Mouse (Mus musculus): ENCODE data around the gene Snx5. TPM values are rescaled to one million over a fixed set of nuclear protein-coding genes. Genes with fewer than 3 reads are reported as not detected.

Gene Snx5
- total RNA-seq (2021): 10 to 100 TPM; 37.3 to 46.2 TPM
- long read RNA-seq, experiment 1, transcript Snx5-202 (14 exons, 2,512 nt): minor isoform, 11 of 82 reads
- long read RNA-seq, experiment 1, transcript Snx5-201 (13 exons, 2,419 nt): major isoform, 50 of 82 reads
- long read RNA-seq, experiment 1, partial matches to known transcripts: 1 of 82 reads
- long read RNA-seq, experiment 1, other reads (novel, unspliced or antisense): 20 of 82 reads
- long read RNA-seq, experiment 2, transcript Snx5-201 (13 exons, 2,419 nt): major isoform, 75 of 115 reads
- long read RNA-seq, experiment 2, transcript Snx5-202 (14 exons, 2,512 nt): minor isoform, 17 of 115 reads
- long read RNA-seq, experiment 2, partial matches to known transcripts: 1 of 115 reads
- long read RNA-seq, experiment 2, other reads (novel, unspliced or antisense): 22 of 115 reads

DNA sequence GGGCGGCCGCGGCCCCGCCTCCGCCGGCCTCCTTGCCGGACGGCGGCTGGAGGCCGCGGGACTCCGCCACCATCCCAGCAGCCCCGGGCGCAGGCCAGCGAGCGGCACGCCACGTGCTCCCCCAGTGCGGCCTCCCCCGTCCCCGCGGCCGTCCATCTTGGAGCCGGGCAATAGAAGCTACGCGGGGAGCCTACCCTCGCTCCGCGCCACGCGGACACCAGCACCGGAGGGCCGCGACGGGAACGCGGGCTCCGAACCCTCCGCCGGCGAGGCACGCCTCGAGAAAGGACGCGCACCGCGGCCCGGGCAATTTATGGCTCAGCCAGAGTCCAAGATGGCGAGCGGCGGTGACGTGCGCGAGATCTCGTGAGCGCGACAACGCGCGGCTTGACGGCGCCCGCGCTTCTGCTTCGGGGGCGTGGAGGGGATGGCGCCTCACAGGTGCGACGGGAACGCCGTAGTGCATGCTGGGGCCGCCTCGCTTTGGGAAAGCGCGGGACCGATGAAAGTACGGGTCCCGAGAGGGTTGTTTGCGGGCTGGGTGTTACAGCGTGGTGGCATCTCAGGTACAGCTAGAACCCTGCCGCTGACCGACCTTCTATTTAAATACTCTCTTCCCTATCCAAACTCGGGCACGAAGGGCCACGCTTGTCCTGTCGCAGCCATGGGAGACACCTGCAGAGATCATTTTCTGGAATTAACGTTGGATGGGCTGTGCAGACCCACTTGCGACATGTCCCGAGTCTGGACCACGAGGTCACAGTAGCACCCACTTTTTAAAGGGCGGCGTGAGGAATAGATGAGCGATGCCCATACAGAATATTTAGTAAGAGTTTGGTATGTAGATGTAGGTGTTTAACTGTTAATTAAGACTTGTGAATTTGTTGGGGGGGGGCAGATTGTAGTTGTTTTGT is at the start of gene Snx5, which contains the start of gene Mgme1:
Snx5 (minus strand) TSS at position 400 of the 914 bp plus-strand sequence.
Mgme1 (plus strand) TSS at position 157 of the 914 bp plus-strand sequence.
- peak; percentile 83 to 92 for DNase-seq
- intact Hi-C loops (cut with DNase I): no loop called here

- intact Hi-C loops (cut with DNase I): no loop called here
- no peak for DNase-seq
Observed at GRCm38 (mm10) chr2:144311372-144311771, 40.7 kb upstream of the Snx5 start.

GRCm38 (mm10) chr2:144310273-144310672 is 39.6 kb upstream of the Snx5 start:
- intact Hi-C loops (cut with DNase I): no loop called here
- DNase-seq: no peak

DNA sequence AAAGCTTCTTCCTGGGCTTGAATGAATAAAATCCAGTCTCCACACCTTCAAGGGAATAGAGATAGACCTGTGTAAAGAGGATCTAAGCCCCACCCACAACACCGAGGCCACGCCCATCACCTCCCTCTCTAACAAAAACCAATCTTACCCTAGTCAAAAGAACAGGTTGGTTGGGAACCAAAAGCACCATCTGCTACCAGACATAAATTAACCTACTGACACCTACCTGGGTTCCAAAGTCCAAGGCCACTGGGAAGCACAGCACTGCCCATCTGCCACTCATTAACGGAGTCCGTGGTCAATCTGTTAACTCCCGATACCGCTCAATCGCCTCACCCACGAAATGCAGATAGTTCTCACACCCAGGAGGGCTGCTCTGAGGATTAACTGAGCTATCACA is 37.9 kb upstream of the Snx5 start:
- DNase-seq: no peak
- intact Hi-C loops (cut with DNase I): loop anchor here (5.0 kb wide), 1 partner anchor 144 kb away; no protein-coding TSS in a partner anchor

DNA sequence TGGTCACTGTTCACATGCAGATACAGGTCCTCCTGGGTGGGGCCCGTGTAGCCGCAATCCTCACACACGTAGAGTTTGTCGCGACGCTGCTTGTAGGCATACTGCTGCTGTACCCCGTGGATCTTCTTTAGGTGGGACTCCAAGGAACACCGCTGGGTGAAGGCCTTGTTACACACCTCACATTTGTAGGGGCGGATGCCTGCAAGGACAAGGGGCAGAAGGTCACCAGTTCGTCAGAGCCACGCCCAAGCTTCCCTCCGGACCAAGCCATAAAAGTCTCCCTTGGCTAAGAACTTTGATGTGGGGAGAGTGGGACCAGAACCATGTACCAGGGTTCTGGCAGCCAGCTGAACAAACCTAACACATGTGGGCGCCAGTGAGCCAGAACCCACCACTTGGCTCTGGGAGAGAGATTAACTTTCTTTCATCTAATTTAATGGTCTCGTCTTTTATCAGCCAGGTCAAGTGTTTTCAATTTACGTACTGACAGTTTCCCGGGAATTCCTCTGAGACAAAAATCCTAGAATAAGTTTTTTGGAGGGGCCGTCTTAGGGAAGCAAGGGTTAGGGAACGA is 35.1 kb upstream of the Snx5 start:
- intact Hi-C loops (cut with DNase I): loop anchor here (5.0 kb wide), 1 partner anchor 146 kb away; no protein-coding TSS in a partner anchor
- no peak for DNase-seq

DNA sequence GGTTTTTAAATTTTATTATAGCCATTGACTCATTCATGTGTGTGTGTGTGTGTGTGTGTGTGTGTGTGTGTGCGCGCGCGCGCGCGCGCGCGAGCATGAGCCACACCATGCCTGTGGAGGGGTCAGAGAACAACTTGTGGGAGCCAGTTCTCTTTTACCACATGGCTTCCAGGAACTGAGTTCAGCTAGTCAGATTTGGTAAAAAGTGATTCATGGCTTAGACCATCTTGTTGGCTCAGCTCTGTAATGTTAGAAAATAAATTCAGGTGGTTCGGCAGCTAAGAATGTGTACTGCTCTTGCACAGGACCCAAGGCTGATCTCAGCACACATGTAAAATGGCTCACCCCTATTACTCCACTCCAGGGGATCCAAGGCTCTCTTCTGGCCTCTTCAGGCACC is 30.4 kb upstream of the Snx5 start:
- no peak for DNase-seq
- intact Hi-C loops (cut with DNase I): no loop called here

DNA sequence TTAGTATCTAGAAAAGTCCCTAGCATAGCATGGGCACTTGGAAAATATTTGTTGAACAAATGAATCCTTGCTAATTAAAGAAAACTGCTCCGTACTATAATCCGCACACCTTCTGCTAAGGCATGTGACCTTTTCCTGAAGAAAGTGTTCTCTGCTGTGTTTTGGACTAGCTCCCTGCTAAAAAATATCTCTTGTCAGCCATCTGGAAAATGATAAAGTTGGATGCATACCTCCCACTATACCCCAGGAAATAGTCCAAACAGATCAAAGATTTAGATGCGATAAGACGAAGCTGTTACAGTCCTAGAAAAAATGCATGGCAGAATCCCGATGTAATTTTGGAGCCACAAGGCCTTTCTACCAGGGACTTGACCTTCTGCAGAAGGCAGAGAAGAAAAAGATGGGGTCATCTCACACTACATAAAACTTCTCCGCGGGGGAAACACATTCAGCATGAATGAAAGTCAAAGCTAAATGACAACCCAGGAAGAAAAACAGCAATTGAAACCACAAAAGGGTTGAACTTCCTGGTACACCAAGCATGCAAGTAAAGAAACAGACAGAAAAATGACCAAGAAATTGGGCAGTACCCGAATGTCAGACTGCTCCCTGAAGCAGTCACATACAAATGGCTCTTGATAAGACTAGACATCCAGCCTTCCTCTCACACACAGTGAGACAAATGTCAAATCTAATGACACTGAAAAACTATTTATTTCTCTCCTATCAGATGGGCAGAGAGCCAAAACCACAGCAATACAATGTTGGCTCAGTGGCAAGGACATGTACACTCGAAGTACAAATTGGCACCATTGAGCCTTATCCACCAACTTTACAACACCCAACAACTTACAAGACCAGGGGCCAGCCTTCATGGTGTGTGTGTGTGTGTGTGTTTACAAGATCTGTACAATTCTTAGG is 29.3 kb upstream of the Snx5 start:
- intact Hi-C loops (cut with DNase I): no loop called here
- no peak for DNase-seq

- DNase-seq: no peak
- intact Hi-C loops (cut with DNase I): no loop called here
Observed at GRCm38 (mm10) chr2:144295145-144295735, 24.5 kb upstream of the Snx5 start.

DNA sequence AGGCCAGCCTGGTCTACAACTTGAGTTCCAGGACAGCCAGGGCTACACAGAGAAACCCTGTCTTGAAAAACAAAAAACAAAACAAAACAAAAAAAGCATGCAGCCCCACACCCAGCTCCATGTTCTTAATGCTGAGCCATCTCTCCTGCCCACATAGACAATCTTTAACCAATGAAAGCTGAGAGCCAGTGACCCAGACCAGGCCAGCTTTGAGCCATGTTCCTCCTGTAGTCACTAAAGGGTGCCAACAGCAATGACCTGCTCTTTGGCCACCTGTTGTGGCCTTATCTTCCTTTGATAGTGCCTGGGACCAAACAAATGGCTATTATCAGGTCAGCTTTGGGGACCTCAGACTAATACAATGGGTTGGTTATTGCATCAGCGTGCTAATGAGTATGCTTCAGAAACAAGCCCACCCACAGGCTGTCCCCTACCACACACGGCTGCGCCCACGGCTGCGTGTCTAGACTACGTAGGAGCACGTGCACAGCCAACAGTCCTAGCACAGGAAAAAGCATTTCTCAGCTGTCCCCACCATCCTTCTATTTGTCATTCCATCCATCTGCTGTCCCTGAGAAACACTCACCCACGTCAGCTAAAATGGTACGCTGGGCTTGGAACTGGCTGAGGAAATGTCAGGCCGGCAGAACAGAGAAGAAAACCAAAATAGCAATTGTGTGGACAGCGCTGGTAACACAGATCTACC is 21.0 kb upstream of the Snx5 start:
- no peak for DNase-seq
- intact Hi-C loops (cut with DNase I): no loop called here

- intact Hi-C loops (cut with DNase I): no loop called here
Observed at GRCm38 (mm10) chr2:144290321-144290720, 19.6 kb upstream of the Snx5 start.

GRCm38 (mm10) chr2:144281417-144281816 is 10.7 kb upstream of the Snx5 start:
- DNase-seq: no peak
- intact Hi-C loops (cut with DNase I): no loop called here

More at GRCm38 (mm10) chr2:144290321-144290720, 19.6 kb upstream of the Snx5 start:
- DNase-seq: no peak

- no peak for DNase-seq
Observed at GRCm38 (mm10) chr2:144280568-144280967, 9.9 kb upstream of the Snx5 start.

GRCm38 (mm10) chr2:144279742-144280141 is 9.0 kb upstream of the Snx5 start:
- intact Hi-C loops (cut with DNase I): no loop called here

More at GRCm38 (mm10) chr2:144280568-144280967, 9.9 kb upstream of the Snx5 start:
- intact Hi-C loops (cut with DNase I): no loop called here

GRCm38 (mm10) chr2:144276885-144277284 is 6.2 kb upstream of the Snx5 start:
- DNase-seq: no peak
- intact Hi-C loops (cut with DNase I): no loop called here

More at GRCm38 (mm10) chr2:144279742-144280141, 9.0 kb upstream of the Snx5 start:
- no peak for DNase-seq

DNA sequence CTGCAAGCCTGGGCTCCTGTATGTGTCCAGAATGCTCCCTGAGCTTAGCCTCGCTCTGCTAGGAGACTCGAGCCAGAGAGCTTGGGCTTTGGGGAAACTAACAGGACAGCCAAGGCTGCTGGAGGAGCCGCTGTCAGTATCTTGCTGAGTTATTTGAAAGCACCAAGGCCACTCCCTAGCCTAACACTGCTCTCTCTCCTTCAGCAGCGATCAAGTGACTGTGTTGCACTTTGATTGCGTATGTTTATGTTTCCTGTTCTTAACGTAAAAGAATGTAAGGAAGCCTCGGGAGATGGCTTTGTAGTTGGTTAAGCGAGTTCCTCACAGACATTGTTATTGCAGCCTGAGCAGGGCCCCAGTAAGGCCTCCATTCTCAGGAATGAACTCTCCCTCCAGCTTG is 4.0 kb upstream of the Snx5 start:
- intact Hi-C loops (cut with DNase I): no loop called here
- DNase-seq: no peak

- intact Hi-C loops (cut with DNase I): no loop called here
- DNase-seq: no peak
Observed at GRCm38 (mm10) chr2:144272088-144272487, 1.4 kb upstream of the Snx5 start.

GRCm38 (mm10) chr2:144269679-144270475 is 829 bp downstream of the Snx5 start:
- no peak for DNase-seq
- intact Hi-C loops (cut with DNase I): loop anchor here (5.0 kb wide), 1 partner anchor 258 kb away; the partner anchor contains the start of gene Rrbp1

- intact Hi-C loops (cut with DNase I): loop anchor here (5.0 kb wide), 1 partner anchor 257 kb away; the partner anchor contains the start of gene Rrbp1
- no peak for DNase-seq
Observed at GRCm38 (mm10) chr2:144269306-144269650, 1.4 kb downstream of the Snx5 start.
